Mouse (Mus musculus) bone marrow, adult 2 months (tissue): ENCODE data around the gene Kctd15.

Source experiments
- CTCF ChIP-seq: fragments of 200-500 bp; IDR thresholded peaks from 2 replicates; pipeline ENCODE4 v1.5.1; 2011; ENCODE audit warnings: low read length, control low read depth; ENCODE audit not compliant: control insufficient read depth, insufficient read depth
- POLR2A ChIP-seq: fragments of 200-500 bp; IDR thresholded peaks from 2 replicates; pipeline ENCODE4 v1.6.1; 2011; ENCODE audit warnings: low read depth, mild to moderate bottlenecking, control low read depth, low read length, borderline replicate concordance; ENCODE audit not compliant: control insufficient read depth

DNA sequence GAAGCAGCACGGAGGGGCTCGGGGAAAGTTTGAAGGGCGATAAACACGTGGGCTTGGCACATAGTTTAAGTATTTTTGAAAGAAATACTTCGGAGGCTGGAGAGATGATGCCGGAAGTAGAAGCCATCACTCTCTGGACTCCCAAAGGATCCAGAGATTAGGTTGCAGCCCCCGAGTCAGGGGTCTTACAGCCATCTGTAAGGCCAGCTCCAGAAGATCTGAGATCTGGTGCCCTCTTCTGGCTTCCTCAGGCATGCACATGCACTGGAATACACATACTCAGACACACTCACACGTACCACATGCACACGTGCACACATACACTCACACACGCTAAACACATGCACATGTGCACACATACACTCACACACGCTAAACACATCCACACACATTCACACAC lies 65.8 kb downstream of the Kctd15 start:
- TF ChIP-seq CTCF (no peak), POLR2A (no peak)
